Mouse (Mus musculus): ENCODE measurements around the gene Col19a1.

Col19a1 gene

GRCm38 (mm10) chr1:24461305-24461887, 125.9 kb downstream of the Col19a1 start:
- no peak for DNase-seq (ENCODE audit: low spot score)

GRCm38 (mm10) chr1:24458015-24458414, 129.3 kb downstream of the Col19a1 start:
- no peak for DNase-seq (ENCODE audit: low spot score)

GRCm38 (mm10) chr1:24452572-24453269, 134.6 kb downstream of the Col19a1 start:
- DNase-seq (ENCODE audit: low spot score): no peak

GRCm38 (mm10) chr1:24452159-24452558, 135.1 kb downstream of the Col19a1 start:
- no peak for DNase-seq (ENCODE audit: low spot score)

- DNase-seq (ENCODE audit: low spot score): no peak
Observed at GRCm38 (mm10) chr1:24437425-24437824, 149.8 kb downstream of the Col19a1 start.

- DNase-seq (ENCODE audit: low spot score): no peak
Observed at GRCm38 (mm10) chr1:24428306-24428705, 159.0 kb downstream of the Col19a1 start.

- peak; percentile 53 for DNase-seq (ENCODE audit: low spot score)
Observed at GRCm38 (mm10) chr1:24378125-24378821, 209.0 kb downstream of the Col19a1 start.

GRCm38 (mm10) chr1:24374902-24375301, 212.4 kb downstream of the Col19a1 start:
- DNase-seq (ENCODE audit: low spot score): peak; percentile 14

- no peak for DNase-seq (ENCODE audit: low spot score)
Observed at GRCm38 (mm10) chr1:24373671-24374070, 213.6 kb downstream of the Col19a1 start.

- no peak for DNase-seq (ENCODE audit: low spot score)
Observed at GRCm38 (mm10) chr1:24372471-24373258, 214.6 kb downstream of the Col19a1 start.

GRCm38 (mm10) chr1:24367570-24368517, 219.4 kb downstream of the Col19a1 start:
- peak; percentile 18 for DNase-seq (ENCODE audit: low spot score)

GRCm38 (mm10) chr1:24364775-24365174, 222.5 kb downstream of the Col19a1 start:
- no peak for DNase-seq (ENCODE audit: low spot score)

- no peak for DNase-seq (ENCODE audit: low spot score)
Observed at GRCm38 (mm10) chr1:24361990-24362635, 225.2 kb downstream of the Col19a1 start.

- no peak for DNase-seq (ENCODE audit: low spot score)
Observed at GRCm38 (mm10) chr1:24349462-24350217, 237.6 kb downstream of the Col19a1 start.

- no peak for DNase-seq (ENCODE audit: low spot score)
Observed at GRCm38 (mm10) chr1:24347621-24348160, 239.6 kb downstream of the Col19a1 start.

- no peak for DNase-seq (ENCODE audit: low spot score)
Observed at GRCm38 (mm10) chr1:24337556-24338275, 249.6 kb downstream of the Col19a1 start.

GRCm38 (mm10) chr1:24336051-24336450, 251.2 kb downstream of the Col19a1 start:
- no peak for DNase-seq (ENCODE audit: low spot score)

- no peak for DNase-seq (ENCODE audit: low spot score)
Observed at GRCm38 (mm10) chr1:24316961-24317589, 270.2 kb downstream of the Col19a1 start.

All from ovary, postnatal 36 days (tissue).